Mouse (Mus musculus) gastrocnemius, postnatal 4 days (tissue): ENCODE data around the gene Try5. TPM values are rescaled to one million over a fixed set of nuclear protein-coding genes. Genes with fewer than 3 reads are reported as not detected.
"Not testable (repeated sequence)": the region's sequence is repeated elsewhere in the genome, so short reads cannot be mapped to it uniquely, and the experiment has no call there.

Experiments
- DNase-seq, 2 experiments: peaks; one replicate each; pipeline ENCODE4 v3.0.0; 2021 to 2022; ENCODE audit warnings: low spot score in 2 of 2, mixed read lengths in 2 of 2
- long read RNA-seq, 2 experiments: library from polyadenylated mRNA; stranded (forward); transcript quantifications; one replicate each; pipeline ENCODE4 v2.0.0; 2021
- total RNA-seq, 2 experiments: library from RNA; stranded (reverse); gene quantifications; 2 replicates each; pipeline ENCODE4 v1.2.3; 2021

The Try5 gene
- not detected for total RNA-seq
- long read RNA-seq, experiment 1, result 0 reads
- long read RNA-seq, experiment 2, result 0 reads

- DNase-seq, result not testable (repeated sequence)
Observed at GRCm38 (mm10) chr6:41316741-41317140, at the start of gene Try5. Gene Try5 (minus strand): TSS chr6:41316841.

DNA sequence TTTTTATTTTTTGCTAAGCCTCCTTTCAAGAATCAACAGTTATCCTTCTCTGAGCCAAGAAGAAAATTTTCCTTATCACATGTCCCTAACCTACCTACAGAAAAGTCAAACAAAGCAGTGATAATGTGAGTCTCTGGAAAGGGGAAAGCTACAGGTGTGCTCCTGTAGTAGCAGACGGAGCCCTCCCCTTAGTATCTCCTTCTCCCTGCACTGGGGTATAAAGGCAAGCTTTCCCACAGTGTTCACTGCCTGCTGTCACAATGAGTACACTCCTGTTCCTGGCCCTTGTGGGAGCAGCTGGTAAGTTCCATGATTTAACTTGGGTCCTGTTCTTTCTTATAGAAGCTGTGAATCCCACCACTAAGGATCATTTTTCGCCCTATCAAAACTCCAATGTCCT lies 37.3 kb upstream of the Try5 start, which contains the start of gene Try10:
TSS of gene Try10 (plus strand) at position 174 of the 400 bp plus-strand sequence.
- DNase-seq, result no peak

DNA sequence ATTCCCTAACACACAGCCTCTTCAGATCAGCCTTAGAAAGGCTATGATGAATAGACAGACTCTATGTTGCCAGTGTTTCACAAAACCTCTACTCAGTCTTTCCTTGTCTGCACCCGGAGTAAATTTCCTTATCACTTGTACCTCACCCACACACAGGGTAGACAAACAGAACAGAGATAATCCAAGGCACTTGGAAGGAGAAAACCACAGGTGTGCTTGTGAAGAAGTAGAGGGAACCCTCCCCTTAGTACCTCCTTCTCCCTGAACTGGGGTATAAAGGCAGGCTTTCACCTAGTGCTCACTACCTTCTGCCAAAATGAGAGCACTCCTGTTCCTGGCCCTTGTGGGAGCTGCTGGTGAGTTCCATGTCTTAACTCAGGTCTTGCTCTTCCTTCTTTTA lies 14.7 kb downstream of the Try5 start, which contains the start of gene Try4:
TSS of gene Try4 (plus strand) at position 301 of the 400 bp plus-strand sequence.
- DNase-seq, result no peak

DNA sequence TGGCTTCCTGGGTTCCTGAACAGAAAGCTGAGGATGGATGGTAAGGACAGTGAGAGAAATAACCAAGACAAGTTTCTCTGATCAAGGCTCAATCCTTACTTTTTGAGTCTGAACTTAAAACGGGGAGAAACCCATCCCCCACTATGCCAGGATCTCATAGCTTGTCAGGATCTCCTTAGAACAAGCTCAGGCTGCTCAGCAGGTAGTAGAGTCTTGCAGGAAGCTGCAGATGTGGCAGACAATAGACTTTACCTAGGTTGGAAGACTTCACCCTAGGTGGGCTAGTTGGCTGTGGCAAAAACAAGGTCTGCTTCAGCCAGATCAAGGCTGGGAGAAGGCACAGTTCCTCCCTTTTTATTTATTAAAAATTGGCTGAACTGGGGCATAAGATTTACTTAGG lies 18.4 kb downstream of the Try5 start:
- DNase-seq, result no peak

DNA sequence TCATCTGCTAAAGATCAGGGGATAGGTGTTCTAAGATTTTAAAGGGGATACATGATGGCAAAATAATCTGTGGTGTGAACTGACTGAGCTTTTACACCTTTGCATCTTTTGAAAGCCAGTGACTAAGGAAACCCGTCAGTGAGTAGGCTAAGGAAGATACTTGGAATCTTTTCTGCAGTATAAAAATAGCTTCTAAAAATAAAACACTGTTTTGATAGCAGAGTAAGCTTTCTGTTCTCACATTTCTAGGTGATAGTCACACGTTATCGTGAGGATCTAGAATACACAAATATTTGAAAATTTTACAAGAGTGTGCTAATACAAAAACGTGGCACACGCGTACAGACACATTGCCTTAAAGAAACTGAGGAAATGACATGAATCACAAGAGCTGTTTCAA lies 50.5 kb downstream of the Try5 start:
- no peak for DNase-seq

DNA sequence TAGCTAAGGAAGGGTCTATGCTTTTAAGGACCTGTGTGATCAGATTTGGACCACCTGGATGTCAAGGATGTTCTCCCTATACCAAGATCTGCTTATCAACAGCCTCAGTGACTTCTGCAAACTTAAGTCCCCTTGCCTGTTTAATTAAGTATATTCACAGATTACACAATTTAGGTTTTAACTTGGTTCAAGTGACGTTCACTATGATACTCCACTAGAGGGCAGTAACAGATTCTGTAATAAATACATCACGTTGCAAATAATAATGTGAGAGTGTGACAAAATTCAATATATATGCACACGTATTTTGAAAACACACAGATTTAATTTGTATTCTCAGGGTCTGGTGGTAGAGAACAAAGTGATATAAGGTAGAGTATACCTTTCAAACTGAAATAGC lies 53.8 kb downstream of the Try5 start:
- DNase-seq, result no peak

Other genes with a start within 250 kb of the Try5 start
- not detected for gene Try4, start 14.6 kb downstream of the Try5 start, total RNA-seq
- gene Try10, start 37.3 kb upstream of the Try5 start, total RNA-seq, result not detected
- gene Prss3, start 60.8 kb upstream of the Try5 start, total RNA-seq, result not detected
- not detected for gene Gm5771, start 75.5 kb upstream of the Try5 start, total RNA-seq
- not detected for gene Gm10334, start 129.3 kb upstream of the Try5 start, total RNA-seq
- gene Prss1, start 142.1 kb upstream of the Try5 start, total RNA-seq, result not detected
- gene Prss2, start 204.9 kb upstream of the Try5 start, total RNA-seq, result not detected